Mouse (Mus musculus) CH12.LX (cell line): ENCODE results near the gene Tbl3. TPM values are rescaled to one million over a fixed set of nuclear protein-coding genes. Genes with fewer than 3 reads are reported as not detected.

ENCODE experiments used
- DNase-seq: peaks from one replicate; pipeline ENCODE4 v3.0.0-alpha.2; 2013; ENCODE audit errors: extremely low read depth
- H3K27ac ChIP-seq: 2 replicates; pipeline ENCODE4 v1.5.1; 2012; ENCODE audit warnings: low read depth, mild to moderate bottlenecking, control low read depth, moderate library complexity; ENCODE audit not compliant: insufficient read depth
- H3K27me3 ChIP-seq: replicated peaks from 2 replicates; pipeline ENCODE3; 2012; ENCODE audit warnings: inconsistent platforms
- H3K36me3 ChIP-seq, 2 experiments: replicated peaks in 1 of 2; 2 replicates each; pipeline versions ENCODE3 to v1.6.1; 2012; ENCODE audit warnings: inconsistent platforms in 1 of 2, low read length in 1 of 2, mild to moderate bottlenecking in 1 of 2, mixed read lengths in 1 of 2, moderate library complexity in 1 of 2; ENCODE audit not compliant: control insufficient read depth in 1 of 2, insufficient read depth in 1 of 2
- H3K4me1 ChIP-seq, 2 experiments: 2 replicates each; pipeline ENCODE4 v1.6.1; 2012; ENCODE audit warnings: inconsistent platforms in 1 of 2, moderate library complexity in 1 of 2; ENCODE audit not compliant: insufficient read depth in 2 of 2, control insufficient read depth in 1 of 2
- H3K4me2 ChIP-seq: 2 replicates; pipeline ENCODE4 v1.6.1; 2012; ENCODE audit warnings: low read depth, mild to moderate bottlenecking, control low read depth; ENCODE audit not compliant: poor library complexity, insufficient read depth, severe bottlenecking
- H3K4me3 ChIP-seq, 3 experiments: fragments of 150-350 bp in 1 of 3; sonication (generic) in 1 of 3; replicated peaks in 1 of 3; 2 replicates each; pipeline versions ENCODE3 to v1.5.1; 2011 to 2012; ENCODE audit warnings: low read depth in 2 of 3, low read length in 2 of 3, mild to moderate bottlenecking in 2 of 3, moderate library complexity in 2 of 3, control low read depth in 1 of 3, improper control_type of control experiment in 1 of 3, inconsistent platforms in 1 of 3, mixed read lengths in 1 of 3; ENCODE audit not compliant: poor library complexity in 1 of 3
- H3K79me2 ChIP-seq: replicated peaks from 2 replicates; pipeline ENCODE4 v1.6.1; 2012; ENCODE audit warnings: mild to moderate bottlenecking, moderate library complexity; ENCODE audit not compliant: control insufficient read depth, poor library complexity, insufficient read depth, severe bottlenecking; ENCODE audit errors: extremely low read depth
- H3K9ac ChIP-seq: 2 replicates; pipeline ENCODE4 v1.6.1; 2012; ENCODE audit warnings: low read depth, mild to moderate bottlenecking, control low read depth, moderate library complexity; ENCODE audit not compliant: insufficient read depth
- H3K9me3 ChIP-seq: replicated peaks from 2 replicates; pipeline ENCODE3; 2012; ENCODE audit warnings: low read length, inconsistent platforms, mixed read lengths
- BHLHE40 ChIP-seq: IDR thresholded peaks from 2 replicates; pipeline ENCODE4 v1.6.1; 2011; ENCODE audit warnings: mild to moderate bottlenecking, low read depth, low read length, improper control_type of control experiment
- CHD1 ChIP-seq: IDR thresholded peaks from 2 replicates; pipeline ENCODE4 v1.6.1; 2012; ENCODE audit warnings: low read depth, low read length, improper control_type of control experiment, inconsistent platforms
- CHD2 ChIP-seq: IDR thresholded peaks from 2 replicates; pipeline ENCODE4 v1.6.1; 2011; ENCODE audit warnings: low read length, improper control_type of control experiment
- CTCF ChIP-seq, 2 experiments: IDR thresholded peaks in 1 of 2; conservative IDR thresholded peaks in 1 of 2; 2 replicates each; pipeline ENCODE4 v1.5.1; 2011 to 2012; ENCODE audit warnings: low read depth in 2 of 2, low read length in 2 of 2, improper control_type of control experiment in 1 of 2, inconsistent platforms in 1 of 2, mild to moderate bottlenecking in 1 of 2, moderate library complexity in 1 of 2
- ELF1 ChIP-seq: IDR thresholded peaks from 2 replicates; pipeline ENCODE4 v1.6.1; 2014; ENCODE audit warnings: low read depth, mild to moderate bottlenecking, inconsistent platforms, low read length, improper control_type of control experiment
- EP300 ChIP-seq: IDR thresholded peaks from 2 replicates; pipeline ENCODE4 v1.6.1; 2011; ENCODE audit warnings: low read length, improper control_type of control experiment
- ETS1 ChIP-seq: conservative IDR thresholded peaks from 2 replicates; pipeline ENCODE4 v1.6.1; 2012; ENCODE audit warnings: low read depth, mild to moderate bottlenecking, inconsistent platforms, low read length, improper control_type of control experiment, moderate library complexity
- GABPA ChIP-seq: IDR thresholded peaks from 2 replicates; pipeline ENCODE4 v1.6.1; 2012; ENCODE audit warnings: low read depth, low read length, improper control_type of control experiment, inconsistent platforms; ENCODE audit not compliant: insufficient replicate concordance
- HCFC1 ChIP-seq: IDR thresholded peaks from 2 replicates; pipeline ENCODE4 v1.6.1; 2012; ENCODE audit warnings: low read depth, mild to moderate bottlenecking, inconsistent platforms, low read length, improper control_type of control experiment
- IRF4 ChIP-seq: IDR thresholded peaks from 2 replicates; pipeline ENCODE4 v1.6.1; 2014; ENCODE audit warnings: low read depth, mild to moderate bottlenecking, inconsistent platforms, low read length, improper control_type of control experiment
- JUN ChIP-seq: IDR thresholded peaks from 2 replicates; pipeline ENCODE4 v1.6.1; 2011; ENCODE audit warnings: low read depth, mild to moderate bottlenecking, low read length, improper control_type of control experiment, moderate library complexity; ENCODE audit not compliant: insufficient read depth
- JUND ChIP-seq: conservative IDR thresholded peaks from 2 replicates; pipeline ENCODE4 v1.6.1; 2011; ENCODE audit warnings: low read depth, low read length, improper control_type of control experiment
- KAT2A ChIP-seq: IDR thresholded peaks from 2 replicates; pipeline ENCODE4 v1.6.1; 2012; ENCODE audit warnings: low read length, improper control_type of control experiment, inconsistent platforms; ENCODE audit not compliant: insufficient replicate concordance
- MAFK ChIP-seq: IDR thresholded peaks from 2 replicates; pipeline ENCODE4 v1.6.1; 2011; ENCODE audit warnings: low read length, improper control_type of control experiment; ENCODE audit not compliant: insufficient replicate concordance
- MAX ChIP-seq: IDR thresholded peaks from 2 replicates; pipeline ENCODE4 v1.6.1; 2011; ENCODE audit warnings: low read length, improper control_type of control experiment
- MAZ ChIP-seq: IDR thresholded peaks from 2 replicates; pipeline ENCODE4 v1.6.1; 2012; ENCODE audit warnings: low read depth, mild to moderate bottlenecking, inconsistent platforms, low read length, improper control_type of control experiment, moderate library complexity
- MEF2A ChIP-seq: IDR thresholded peaks from 2 replicates; pipeline ENCODE4 v1.6.1; 2014; ENCODE audit warnings: low read depth, mild to moderate bottlenecking, inconsistent platforms, low read length, improper control_type of control experiment, borderline replicate concordance
- MXI1 ChIP-seq: IDR thresholded peaks from 2 replicates; pipeline ENCODE4 v1.6.1; 2011; ENCODE audit warnings: mild to moderate bottlenecking, low read depth, low read length, improper control_type of control experiment
- MYC ChIP-seq: IDR thresholded peaks from 2 replicates; pipeline ENCODE4 v1.6.1; 2011; ENCODE audit warnings: low read depth, mild to moderate bottlenecking, improper control_type of control experiment, low read length
- NELFE ChIP-seq: IDR thresholded peaks from 2 replicates; pipeline ENCODE4 v1.6.1; 2011; ENCODE audit warnings: low read depth, low read length, improper control_type of control experiment
- NRF1 ChIP-seq: IDR thresholded peaks from 2 replicates; pipeline ENCODE4 v1.6.1; 2014; ENCODE audit warnings: low read depth, mild to moderate bottlenecking, inconsistent platforms, low read length, improper control_type of control experiment, moderate library complexity
- PAX5 ChIP-seq: IDR thresholded peaks from 2 replicates; pipeline ENCODE4 v1.6.1; 2012; ENCODE audit warnings: low read length, inconsistent platforms, mixed read lengths
- POLR2A ChIP-seq: IDR thresholded peaks from 2 replicates; pipeline ENCODE4 v1.6.1; 2011; ENCODE audit warnings: low read depth, mild to moderate bottlenecking, improper control_type of control experiment, low read length
- POLR2AphosphoS2 ChIP-seq: IDR thresholded peaks from 2 replicates; pipeline ENCODE4 v1.6.1; 2011; ENCODE audit warnings: low read depth, low read length, improper control_type of control experiment
- RAD21 ChIP-seq: IDR thresholded peaks from 2 replicates; pipeline ENCODE4 v1.6.1; 2011; ENCODE audit warnings: low read depth, mild to moderate bottlenecking, low read length, improper control_type of control experiment, moderate library complexity
- RCOR1 ChIP-seq: conservative IDR thresholded peaks from 2 replicates; pipeline ENCODE4 v1.6.1; 2012; ENCODE audit warnings: low read depth, mild to moderate bottlenecking, inconsistent platforms, low read length, improper control_type of control experiment
- SIN3A ChIP-seq: IDR thresholded peaks from 2 replicates; pipeline ENCODE4 v1.6.1; 2012; ENCODE audit warnings: low read length, improper control_type of control experiment, inconsistent platforms
- SMC3 ChIP-seq: IDR thresholded peaks from 2 replicates; pipeline ENCODE4 v1.6.1; 2011; ENCODE audit warnings: low read depth, low read length, improper control_type of control experiment
- TBP ChIP-seq: conservative IDR thresholded peaks from 2 replicates; pipeline ENCODE4 v1.6.1; 2011; ENCODE audit warnings: low read depth, low read length, improper control_type of control experiment
- TCF12 ChIP-seq: IDR thresholded peaks from 2 replicates; pipeline ENCODE4 v1.6.1; 2014; ENCODE audit warnings: low read depth, mild to moderate bottlenecking, inconsistent platforms, low read length, improper control_type of control experiment
- USF1 ChIP-seq: IDR thresholded peaks from 2 replicates; pipeline ENCODE4 v1.6.1; 2014; ENCODE audit warnings: low read depth, mild to moderate bottlenecking, inconsistent platforms, low read length, improper control_type of control experiment
- USF2 ChIP-seq: conservative IDR thresholded peaks from 2 replicates; pipeline ENCODE4 v1.6.1; 2011; ENCODE audit warnings: low read depth, low read length, improper control_type of control experiment
- ZC3H11A ChIP-seq: IDR thresholded peaks from 2 replicates; pipeline ENCODE4 v1.6.1; 2012; ENCODE audit warnings: low read depth, mild to moderate bottlenecking, inconsistent platforms, low read length, improper control_type of control experiment
- ZKSCAN1 ChIP-seq: IDR thresholded peaks from 2 replicates; pipeline ENCODE4 v1.6.1; 2012; ENCODE audit warnings: low read depth, inconsistent platforms, low read length, improper control_type of control experiment, borderline replicate concordance
- ZMIZ1 ChIP-seq: IDR thresholded peaks from 2 replicates; pipeline ENCODE4 v1.6.1; 2012; ENCODE audit warnings: low read depth, mild to moderate bottlenecking, inconsistent platforms, low read length, improper control_type of control experiment
- ZNF384 ChIP-seq: IDR thresholded peaks from 2 replicates; pipeline ENCODE4 v1.6.1; 2012; ENCODE audit warnings: low read depth, low read length, improper control_type of control experiment, inconsistent platforms
- dilution Hi-C: fragments of 300-500 bp; cut with MboI; formaldehyde crosslinking; loops from 2 replicates; pipeline ENCODE4 v1.14.3; 2020; ENCODE audit warnings: low sequenced_read_pairs; ENCODE audit not compliant: extremely low pct_unique_long_range_greater_than_20kb, extremely low pct_ligation_motif_present
- in situ Hi-C: fragments of 300-500 bp; cut with MboI; formaldehyde crosslinking; loops from 3 replicates; pipeline ENCODE4 v1.14.3; 2019; ENCODE audit warnings: low sequenced_read_pairs, low pct_ligation_motif_present, low pct_unique_long_range_greater_than_20kb, mixed read lengths
- polyA plus RNA-seq: library from polyadenylated mRNA; unstranded; fragments of >175 nt; gene quantifications from 2 replicates; pipeline ENCODE4 v1.2.1, GENCODE M21; 2012; ENCODE audit warnings: low read depth; ENCODE audit not compliant: insufficient read length
- total RNA-seq, 2 experiments: library from RNA; depleted of rRNA; stranded (reverse); fragments of 300-350 nt in 1 of 2; fragments of >200 nt in 1 of 2; gene quantifications; 2 replicates each; pipeline ENCODE4 v1.2.3; 2012 to 2014

Gene Tbl3
- total RNA-seq (2012; rRNA removed) (98.0 and 122 TPM in 2 replicates), total RNA-seq (2014; rRNA removed) (99.7 and 105 TPM in 2 replicates), polyA plus RNA-seq (101 and 104 TPM in 2 replicates)

DNA sequence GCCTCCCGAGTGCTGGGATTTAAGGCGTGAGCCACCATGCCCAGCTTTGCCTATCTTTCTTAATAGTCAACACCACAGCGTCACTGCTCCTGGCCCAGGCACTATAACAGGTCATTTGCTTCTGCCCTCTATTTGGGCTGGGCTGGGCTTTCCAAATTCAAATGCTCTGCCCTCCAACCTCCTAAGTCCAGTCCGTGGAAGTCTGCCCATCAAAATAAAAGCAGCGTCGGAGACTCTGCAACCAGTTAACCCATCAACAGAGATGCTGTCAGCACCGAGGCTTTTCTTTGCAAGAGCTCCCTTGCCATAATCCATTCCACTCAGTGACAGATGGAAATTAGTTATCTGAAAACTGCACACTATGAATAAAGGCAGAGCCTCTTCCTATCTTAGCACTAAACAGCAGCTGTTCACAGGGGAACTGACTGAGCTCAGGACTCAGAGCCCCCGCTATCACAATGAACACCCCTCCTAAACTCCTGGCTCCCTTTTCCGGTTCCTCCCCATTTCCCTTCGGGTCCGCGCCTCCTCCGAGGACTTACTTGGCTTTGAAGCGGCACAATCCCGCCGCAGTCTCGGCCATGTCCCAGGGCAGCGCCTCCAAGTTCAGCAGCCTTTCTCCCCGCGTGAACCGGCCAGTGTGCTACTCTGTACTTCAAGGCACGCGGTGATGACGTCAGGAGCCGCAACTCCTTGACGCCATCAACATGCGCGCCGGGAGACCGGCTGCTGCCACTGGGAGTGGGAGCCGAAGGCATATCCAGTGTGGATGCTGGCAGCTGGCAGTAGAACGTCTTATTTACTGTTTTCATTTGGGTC lies at the start of gene Tbl3:
Tbl3 (minus strand) TSS at position 679 of the 819 bp plus-strand sequence.
- peak within 1 kb of the TSS; percentile 83 to 96 (median 94) for H3K4me3 ChIP-seq
- peak within 1 kb of the TSS; percentile 86 for H3K9ac ChIP-seq
- peak within 1 kb of the TSS; percentile 68 for H3K4me2 ChIP-seq
- H3K27ac ChIP-seq = peak within 1 kb of the TSS; percentile 52
- in situ Hi-C loops = no loop called here
- H3K36me3 ChIP-seq = peaks cover 27 to 33% of the 10 kb centered on the region in 2 experiments
- no peaks in the 10 kb centered on the region for H3K9me3 ChIP-seq
- dilution Hi-C loops = no loop called here
- peaks cover 14% of the 10 kb centered on the region for H3K79me2 ChIP-seq
- peak; percentile 93 for DNase-seq
- no peak for TF ChIP-seq ZKSCAN1
- no peak for TF ChIP-seq MAFK
- TF ChIP-seq CHD1 = no peak
- TF ChIP-seq JUN = no peak
- no peak for TF ChIP-seq SMC3
- no peak for TF ChIP-seq NRF1
- TF ChIP-seq ELF1 = peak; percentile 66; the same call in 1 of the 2 replicates
- 0 out of 2 replicates have a peak, but pooled peaks have one; percentile 33 for TF ChIP-seq JUND
- peak; percentile 78; the same call in 1 of the 2 replicates for TF ChIP-seq POLR2AphosphoS2
- TF ChIP-seq POLR2A = peak; percentile 92
- peak; percentile 91 for TF ChIP-seq MAX
- no peak for TF ChIP-seq PAX5
- no peak; the same call in 1 of the 2 replicates for TF ChIP-seq ETS1
- TF ChIP-seq MEF2A = peak; percentile 63; the same call in 1 of the 2 replicates
- TF ChIP-seq BHLHE40 = peak; percentile 50; the same call in 1 of the 2 replicates
- no peak for TF ChIP-seq MAZ
- 0 out of 2 replicates have a peak, but pooled peaks have one; percentile 9 for TF ChIP-seq CHD2
- peak; percentile 99 for TF ChIP-seq MXI1
- TF ChIP-seq USF2 = no peak
- TF ChIP-seq USF1 = no peak
- no peak for TF ChIP-seq CTCF (conservative IDR thresholded peaks at IDR 0.05 in 1 of 2, IDR thresholded peaks at IDR 0.05 in 1 of 2; ENCODE audit: low read depth in 2 of 2, low read length in 2 of 2)
- TF ChIP-seq GABPA = peak; percentile 58; the same call in 1 of the 2 replicates
- peak; percentile 89 for TF ChIP-seq NELFE
- peak; percentile 68; the same call in 1 of the 2 replicates for TF ChIP-seq KAT2A
- peak; percentile 83; the same call in 1 of the 2 replicates for TF ChIP-seq ZMIZ1
- TF ChIP-seq IRF4 = peak; percentile 69; the same call in 1 of the 2 replicates
- no peak for TF ChIP-seq RAD21
- no peak; the same call in none of the 2 replicates for TF ChIP-seq ZNF384
- peak; percentile 90 for TF ChIP-seq MYC
- TF ChIP-seq TBP = peak; percentile 73; the same call in 1 of the 2 replicates
- TF ChIP-seq RCOR1 = no peak
- TF ChIP-seq ZC3H11A = no peak
- TF ChIP-seq TCF12 = peak; percentile 85
- peak; percentile 99 for TF ChIP-seq SIN3A
- peak; percentile 86 for TF ChIP-seq HCFC1
- TF ChIP-seq EP300 = no peak
- peaks cover 7 to 21% of the 10 kb centered on the region in 2 experiments; a peak in 3 of 4 replicates for H3K4me1 ChIP-seq
- no peaks in the 10 kb centered on the region for H3K27me3 ChIP-seq
